Mouse (Mus musculus) urinary bladder, postnatal 4 days (tissue): ENCODE results near the gene Gipc2.
"Not testable (repeated sequence)": the region's sequence is repeated elsewhere in the genome, so short reads cannot be mapped to it uniquely, and the experiment has no call there.

Experiments
- DNase-seq, 2 experiments: peaks; one replicate each; pipeline ENCODE4 v3.0.0; 2021 to 2022; ENCODE audit warnings: low spot score in 2 of 2

The Gipc2 gene

DNA sequence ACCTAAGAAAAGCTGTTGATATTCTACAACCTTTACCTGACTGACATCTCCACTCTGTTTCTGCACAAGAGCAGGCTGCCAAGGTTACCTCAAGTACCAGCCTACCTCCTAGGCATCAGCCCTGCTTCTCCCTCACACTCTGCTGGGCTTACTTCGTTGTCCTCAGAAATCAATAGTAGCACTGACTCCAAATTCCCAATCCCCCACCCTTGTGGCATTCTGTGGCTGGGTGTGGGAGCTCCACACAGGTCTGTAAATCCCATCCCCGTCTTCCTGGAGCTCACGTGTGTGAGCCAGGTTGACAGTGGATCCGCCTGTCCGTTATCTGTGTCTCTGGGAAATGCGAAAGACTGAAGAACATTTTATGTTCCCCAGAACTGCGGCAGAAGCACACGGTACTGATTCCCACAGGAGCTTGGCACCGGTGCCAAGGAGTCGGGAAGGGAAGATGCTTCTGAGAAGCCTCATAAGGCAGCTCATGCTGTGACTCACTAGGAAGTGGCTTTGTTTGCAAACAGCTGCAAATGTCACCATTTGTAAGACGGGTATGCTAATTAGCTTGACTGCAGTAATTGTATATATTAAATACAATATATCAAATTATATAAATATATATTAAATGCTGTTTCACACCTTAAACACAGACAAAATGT lies 10.6 kb downstream of the Gipc2 start:
- DNase-seq = no peak

DNA sequence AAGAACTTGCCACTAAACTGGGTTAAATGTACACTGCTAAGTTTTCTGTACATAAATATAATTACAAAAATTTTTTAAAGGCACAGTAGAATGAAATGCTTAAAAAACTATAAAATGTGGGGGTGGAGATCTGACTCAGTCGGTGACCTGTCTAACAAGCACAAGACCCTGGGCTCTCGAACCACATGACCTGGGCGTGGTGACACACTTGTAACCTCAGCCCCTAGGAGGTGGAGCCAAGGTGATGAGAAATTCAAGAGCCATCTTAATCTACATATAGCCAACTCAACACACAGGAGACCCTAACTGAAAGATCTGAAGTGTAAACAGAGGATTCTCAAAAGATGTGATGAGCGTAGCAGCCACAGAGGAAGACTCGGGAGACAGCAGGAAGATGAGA lies 11.9 kb downstream of the Gipc2 start:
- DNase-seq = no peak

DNA sequence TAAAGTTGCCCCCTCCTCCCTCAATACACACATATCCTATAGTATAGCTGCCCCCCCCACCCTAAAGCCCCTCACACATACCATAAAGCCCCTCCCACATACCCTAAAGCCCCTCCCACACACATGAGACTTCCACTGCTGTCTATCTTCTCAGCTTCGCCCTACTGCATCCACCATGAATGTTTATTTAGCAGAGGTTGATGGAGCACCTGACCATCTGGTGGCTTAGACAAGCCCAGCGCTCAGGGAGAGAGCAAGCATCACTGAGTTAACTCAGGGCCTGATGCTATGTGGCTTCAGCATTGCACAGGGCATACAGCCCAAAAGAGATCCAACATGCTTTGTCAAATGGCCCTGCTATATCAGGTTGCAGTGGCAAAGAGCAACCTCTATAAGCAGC lies 12.9 kb downstream of the Gipc2 start:
- no peak for DNase-seq

DNA sequence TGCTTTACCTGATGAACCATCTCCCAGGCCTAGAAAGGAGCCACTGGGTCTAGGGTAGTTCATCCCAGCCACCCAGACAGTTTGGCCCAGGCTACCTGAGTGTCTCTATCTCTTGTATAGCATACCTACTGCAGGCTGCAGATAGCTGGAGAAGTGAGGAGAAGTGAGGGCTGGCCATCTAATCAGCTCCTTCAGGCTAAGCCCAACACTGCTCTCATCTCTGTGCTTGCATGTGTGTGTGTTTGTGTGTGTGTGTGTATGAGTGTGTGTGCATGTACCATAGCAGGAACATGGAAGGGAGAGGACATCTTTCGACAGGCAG lies 13.6 kb downstream of the Gipc2 start:
- no peak for DNase-seq

DNA sequence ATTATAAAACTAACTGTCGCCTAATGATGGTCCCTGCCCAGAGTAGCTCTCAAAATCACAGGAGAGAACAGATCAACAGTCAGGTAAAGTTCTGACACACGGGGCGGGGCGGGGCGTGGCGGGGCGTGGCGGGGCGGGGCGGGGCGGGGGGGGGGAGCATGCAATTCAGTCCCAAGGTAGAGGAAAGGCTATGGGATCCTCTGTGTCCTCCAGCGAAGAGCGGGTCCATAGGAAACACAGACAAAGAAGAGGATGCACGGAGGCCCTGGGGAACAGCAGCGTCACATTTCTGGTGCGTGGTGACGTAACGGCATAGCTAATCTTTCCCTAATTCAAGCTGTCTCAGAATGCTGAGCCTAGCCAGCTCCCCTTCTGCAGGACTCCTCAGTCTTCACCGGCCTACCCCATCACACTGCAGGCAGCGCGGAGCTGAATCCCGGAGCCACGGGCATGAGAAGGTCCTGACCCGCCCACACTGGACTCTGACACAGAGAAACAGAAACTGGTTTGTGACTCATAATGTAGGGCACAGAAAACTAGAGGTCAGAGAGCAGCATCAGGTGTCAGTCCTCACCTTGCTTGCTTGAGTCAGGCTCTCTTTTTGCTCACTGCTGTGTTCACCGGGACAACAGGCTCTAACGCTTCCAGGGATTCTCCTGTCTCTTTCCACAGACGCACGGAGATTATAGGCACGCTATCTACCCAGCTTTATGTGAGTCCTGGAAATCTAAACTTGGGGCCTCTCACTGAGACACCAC lies 14.1 kb downstream of the Gipc2 start:
- DNase-seq = no peak

DNA sequence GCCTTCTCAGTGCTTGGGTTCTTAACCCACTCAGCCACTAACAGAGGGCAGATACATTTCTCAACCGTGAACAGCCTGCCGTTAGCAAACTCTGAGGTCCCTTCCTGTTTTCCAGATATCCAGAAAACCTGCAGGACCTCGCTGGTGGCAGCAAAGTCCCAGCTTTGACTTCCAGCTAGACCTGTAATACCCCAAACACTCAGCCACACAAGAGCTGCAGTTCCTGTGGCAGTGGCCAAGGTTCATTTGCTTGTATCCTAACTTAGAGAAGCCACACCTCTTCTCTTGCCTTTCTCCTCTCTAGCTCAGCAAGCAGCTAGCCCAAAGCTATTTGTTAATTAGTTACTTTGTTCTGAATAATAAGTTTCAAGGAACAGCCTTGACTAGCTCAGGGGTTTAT lies 16.2 kb downstream of the Gipc2 start:
- no peak for DNase-seq

DNA sequence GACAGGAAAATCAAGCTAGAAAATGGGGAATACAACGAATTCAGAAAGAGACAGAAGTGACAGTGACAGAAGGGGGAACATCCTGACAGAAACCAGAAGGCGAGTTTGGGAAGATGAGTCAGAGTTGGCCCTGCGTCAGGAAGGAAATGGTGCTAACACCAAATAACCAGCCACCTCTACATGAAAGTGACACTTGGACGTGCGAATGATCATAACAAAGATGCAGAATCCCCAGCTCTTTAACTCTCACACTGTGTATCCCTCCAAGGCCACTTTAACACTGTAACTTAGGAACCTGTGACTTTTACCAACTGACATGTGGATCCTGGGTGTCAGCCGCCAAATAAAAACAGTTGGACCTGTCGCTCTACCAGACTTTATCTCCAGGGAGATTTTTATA lies 16.6 kb downstream of the Gipc2 start:
- DNase-seq = no peak

DNA sequence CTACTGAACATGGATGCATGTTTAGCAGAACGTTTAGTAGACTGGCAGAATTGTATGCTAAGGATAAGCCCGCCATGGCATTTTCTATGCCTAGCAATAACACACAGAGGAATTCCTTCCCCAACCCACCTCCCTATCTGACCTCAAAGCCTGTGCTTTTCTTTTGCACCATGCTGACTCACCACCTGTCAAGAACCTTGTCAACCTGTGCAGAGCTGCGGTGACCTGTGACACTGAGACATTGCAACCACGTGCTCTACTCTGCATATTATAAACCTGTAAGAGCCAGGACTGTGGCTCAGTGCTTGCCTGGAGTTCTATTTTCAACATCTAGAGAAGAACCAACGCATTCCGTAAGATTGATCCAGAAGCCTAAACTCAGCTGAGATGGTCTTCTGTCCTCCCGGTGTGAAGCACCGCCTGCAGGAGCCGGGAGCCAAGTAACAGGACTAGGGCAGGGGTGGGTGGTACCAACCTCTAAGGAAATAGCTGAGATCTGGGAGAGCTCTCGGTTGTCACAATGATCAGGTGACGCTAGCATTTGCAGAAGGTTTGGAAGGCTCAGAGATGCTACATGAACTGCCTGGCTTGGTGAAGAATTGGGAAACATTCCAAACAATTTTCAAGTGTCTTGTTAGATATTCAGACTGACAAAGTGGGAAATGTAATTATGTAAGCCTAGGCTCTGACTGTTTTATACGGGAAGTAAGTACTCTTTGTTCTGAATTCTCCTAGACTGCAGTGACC lies 18.8 kb downstream of the Gipc2 start:
- DNase-seq = no peak

DNA sequence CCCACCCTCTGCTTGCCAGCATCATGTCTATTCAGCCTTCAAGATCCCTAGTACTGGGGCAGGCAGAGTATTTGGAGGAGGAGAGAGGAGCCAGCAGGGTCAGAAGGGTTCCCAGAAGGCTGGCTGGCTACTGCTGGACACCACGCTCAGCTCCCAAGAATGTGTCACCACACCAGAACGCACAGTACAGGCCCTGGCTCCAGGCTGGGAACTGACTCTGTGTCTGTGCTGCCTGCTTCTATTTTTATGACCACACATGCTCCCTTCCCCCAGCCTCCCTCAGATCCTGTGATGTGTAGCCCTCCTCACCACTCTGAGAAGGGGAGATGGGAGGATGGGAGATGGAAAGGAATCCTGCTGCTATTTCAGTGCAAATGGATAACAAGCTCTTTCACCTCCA lies 20.8 kb downstream of the Gipc2 start:
- peak in 1 of 2 experiments; percentile 40 for DNase-seq

DNA sequence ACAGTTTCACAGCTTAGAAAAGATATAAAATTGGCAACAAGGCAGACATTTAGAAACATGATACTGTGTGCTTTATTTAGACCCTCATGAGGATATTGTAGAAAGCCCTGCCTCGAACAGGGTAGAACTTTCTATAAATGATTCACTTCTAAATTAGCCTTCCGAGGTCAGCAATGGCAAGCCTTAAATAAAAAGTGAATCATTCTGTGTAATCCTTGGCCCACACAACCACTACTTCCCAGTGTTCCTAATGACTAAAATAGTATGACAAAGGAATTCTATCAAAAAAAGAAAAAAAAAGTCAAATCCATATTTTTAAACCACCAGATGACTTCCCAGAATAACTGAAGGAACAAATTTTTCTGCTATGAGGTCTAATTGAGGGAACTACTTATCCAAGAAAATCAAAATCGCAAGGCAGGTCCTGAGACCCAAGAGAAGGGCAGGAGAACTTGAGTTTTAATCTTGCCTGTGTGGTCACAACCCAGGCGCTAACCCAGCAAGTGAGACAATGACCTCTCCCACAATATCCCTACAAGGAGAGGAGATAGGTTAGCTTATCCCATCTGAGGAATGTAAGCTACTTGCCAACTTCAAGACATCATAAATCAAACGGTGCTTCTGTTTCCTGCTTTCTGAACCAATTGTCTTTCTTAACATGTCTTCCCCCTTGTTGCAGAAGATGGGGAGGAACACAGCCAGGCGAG lies 22.9 kb downstream of the Gipc2 start:
- no peak for DNase-seq

DNA sequence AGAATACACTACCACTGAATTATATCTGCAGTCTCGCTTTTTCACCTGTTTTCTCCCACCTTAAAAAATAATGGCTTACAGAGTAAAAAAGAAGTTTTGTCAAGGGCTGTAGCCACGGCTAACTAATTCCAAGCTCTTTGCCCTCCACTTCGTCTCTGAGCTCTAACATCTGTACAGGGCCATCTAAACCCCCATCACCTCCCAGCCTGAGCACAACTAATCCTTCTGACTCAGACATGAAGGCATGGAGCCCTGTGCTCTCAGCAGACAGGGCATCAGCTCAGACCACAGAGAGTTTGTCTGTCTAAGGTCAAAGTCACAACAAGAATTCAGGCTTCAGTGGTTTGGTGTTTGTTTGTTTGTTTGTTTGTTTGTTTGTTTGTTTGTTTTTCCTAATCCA lies 23.9 kb downstream of the Gipc2 start:
- DNase-seq = no peak

DNA sequence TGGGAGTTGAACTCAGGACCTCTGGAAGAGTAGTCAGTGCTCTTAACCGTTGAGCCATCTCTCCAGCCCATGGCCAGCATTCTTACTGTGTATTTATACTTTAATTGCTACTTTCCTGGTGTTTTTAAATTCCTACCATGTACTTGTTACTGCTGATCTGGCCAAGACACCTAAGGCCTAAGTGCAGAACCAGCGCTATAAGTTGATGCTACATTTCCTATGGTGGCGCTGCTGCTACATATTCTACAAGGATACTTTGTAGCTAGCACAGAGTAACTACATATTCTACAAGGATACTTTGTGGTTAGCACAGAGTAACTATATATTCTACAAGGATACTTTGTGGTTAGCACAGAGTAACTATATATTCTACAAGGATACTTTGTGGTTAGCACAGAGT lies 26.7 kb downstream of the Gipc2 start:
- DNase-seq = not testable (repeated sequence)

DNA sequence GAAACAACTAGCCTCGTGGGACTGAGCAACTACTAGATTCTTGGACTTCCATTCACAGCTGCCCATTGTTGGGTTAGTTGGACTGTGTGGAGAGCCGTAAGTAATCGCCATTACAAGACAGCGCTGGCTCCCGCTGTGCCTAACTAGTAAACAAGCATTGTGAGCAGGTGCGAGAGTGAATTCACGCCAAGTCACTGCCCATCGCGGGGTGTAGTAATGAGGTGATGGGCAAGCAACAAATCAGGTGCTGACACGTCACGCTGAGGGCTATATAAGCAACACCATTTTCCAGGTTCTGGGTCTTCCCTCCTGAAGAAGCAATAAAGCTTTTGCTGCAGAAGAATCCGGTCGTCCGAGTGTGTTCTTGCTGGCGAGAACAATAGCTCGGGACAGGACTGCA lies 29.9 kb downstream of the Gipc2 start:
- not testable (repeated sequence) for DNase-seq

DNA sequence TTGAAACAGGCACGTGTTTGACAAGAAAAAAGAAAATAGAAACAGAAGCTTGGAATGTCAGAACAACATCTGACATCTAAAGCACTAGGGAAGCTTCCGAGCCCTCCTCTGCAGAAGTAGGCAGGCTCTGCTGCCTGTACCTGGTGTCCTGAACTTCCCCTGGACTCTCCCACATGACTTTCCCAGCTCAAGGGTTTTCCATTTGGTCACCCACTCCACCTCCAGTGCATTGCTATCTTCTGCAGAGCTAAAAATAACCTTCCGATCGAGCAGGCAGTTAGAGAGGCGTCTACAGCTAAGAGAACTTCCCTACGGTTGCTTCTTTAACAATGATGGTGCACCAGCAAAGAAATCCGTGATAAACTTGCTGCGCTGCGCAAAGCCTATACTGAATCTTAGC lies 32.4 kb downstream of the Gipc2 start:
- DNase-seq = no peak

DNA sequence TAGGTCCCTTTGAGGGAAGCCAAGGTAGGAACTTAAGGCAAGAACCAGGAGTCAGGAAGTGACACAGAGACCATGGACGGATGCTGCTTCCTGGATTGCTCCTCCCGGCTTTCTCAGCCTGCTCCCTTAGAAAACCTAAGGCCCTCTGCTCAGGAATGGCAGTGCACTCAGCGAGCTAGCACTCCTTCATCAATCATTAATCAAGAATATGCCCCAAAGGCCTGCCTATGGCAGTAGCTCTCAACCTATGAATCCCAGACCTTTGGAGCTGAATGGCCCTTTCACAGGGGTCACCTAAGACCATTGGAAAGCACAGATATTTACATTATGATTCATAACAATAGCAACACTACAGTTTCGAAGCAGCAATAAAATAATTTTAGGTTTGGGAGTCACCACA lies 35.1 kb downstream of the Gipc2 start:
- no peak for DNase-seq

DNA sequence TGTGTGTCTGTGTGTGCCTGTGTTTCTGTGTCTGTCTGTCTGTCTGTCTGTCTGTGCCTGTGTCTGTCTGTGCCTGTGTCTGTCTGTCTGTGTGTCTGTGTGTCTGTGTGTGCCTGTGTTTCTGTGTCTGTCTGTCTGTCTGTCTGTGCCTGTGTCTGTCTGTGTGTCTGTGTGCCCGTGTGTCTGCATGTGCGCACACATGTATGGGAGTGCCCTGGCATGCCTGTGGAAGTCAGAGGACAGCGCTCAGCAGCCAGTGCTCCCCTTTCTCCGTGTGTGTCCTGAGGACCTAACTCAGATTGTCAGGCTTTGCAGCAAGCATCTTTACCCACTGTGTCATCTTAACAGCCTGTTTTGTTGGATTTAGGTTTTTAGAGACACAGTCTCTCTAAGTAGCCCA lies 36.6 kb downstream of the Gipc2 start:
- not testable (repeated sequence) for DNase-seq

DNA sequence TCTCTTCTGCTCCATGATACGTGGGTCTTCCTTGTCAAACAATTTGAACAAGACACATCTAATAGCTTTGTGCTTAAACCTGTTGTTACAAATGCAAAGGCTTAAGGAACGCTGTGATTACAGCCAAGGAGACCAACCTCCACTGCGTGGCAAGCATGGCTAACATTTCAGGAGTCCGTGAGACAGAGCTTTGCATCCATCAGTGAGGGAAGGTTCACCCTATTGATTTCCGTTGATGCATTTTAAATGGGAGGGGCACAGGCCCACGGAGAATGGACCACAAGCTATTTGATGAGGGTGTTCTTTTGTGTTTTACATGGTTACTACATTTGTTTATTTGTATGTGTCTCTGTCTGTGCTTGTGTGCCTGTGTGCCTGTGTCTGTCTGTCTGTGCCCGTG lies 37.4 kb downstream of the Gipc2 start:
- no peak for DNase-seq

DNA sequence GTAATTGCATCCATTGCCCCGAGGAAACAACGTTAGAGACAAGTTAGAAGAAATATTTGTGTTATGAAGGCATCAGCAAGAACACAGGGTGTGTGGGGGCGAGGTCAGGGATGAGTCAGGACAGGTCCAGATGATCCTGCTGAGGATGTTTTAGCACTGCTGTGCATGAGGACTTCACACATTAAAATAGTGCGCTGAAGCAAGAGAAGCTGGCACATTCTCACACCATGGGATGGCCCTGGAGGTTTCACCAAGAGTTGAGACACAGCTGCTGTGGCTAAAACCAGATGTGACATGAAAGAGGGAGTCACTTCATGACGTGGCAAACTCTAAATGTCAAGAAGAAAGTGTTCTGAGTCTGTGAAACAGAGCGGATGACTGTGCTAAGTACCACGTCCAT lies 38.9 kb downstream of the Gipc2 start:
- DNase-seq = no peak

DNA sequence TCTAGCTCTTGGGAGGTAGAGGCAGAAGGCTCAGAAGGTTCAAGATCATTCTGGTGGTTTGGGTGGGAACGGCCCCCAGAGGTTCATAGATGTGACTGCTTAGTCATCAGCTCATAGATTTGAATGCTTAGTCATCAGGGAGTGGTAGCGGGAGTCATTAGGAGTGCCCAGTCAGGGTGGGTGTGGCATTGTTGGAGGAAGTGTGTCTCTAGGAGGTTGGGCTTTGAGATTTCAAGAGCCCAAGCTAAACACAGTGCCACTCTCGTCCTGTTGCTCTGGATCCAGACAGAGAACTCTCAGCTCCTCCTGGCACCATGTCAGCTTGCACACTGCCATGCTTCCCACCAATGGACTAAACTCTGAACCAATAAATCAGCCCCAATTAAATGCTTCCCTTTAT lies 43.3 kb downstream of the Gipc2 start:
- no peak for DNase-seq

DNA sequence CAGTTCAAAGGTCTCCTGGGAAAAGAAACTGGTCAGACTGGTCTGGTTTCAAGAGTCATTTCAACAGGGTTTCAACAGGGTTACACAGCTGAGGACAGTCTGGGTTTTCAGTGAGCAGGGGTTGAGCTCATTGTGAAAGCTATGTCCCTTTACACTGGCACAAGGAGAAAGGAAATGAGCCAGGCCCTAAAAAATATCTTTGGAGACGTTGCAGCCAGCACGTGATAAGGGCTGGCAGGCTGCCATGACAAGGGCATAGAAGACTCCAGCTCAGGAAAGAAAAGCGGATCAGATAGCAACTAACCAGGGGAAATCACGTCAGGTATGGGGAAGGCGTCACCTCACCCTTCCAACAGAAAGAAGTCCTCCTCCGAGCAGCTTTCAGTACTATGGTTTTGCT lies 43.9 kb downstream of the Gipc2 start:
- DNase-seq = peak; percentile 33 to 76

DNA sequence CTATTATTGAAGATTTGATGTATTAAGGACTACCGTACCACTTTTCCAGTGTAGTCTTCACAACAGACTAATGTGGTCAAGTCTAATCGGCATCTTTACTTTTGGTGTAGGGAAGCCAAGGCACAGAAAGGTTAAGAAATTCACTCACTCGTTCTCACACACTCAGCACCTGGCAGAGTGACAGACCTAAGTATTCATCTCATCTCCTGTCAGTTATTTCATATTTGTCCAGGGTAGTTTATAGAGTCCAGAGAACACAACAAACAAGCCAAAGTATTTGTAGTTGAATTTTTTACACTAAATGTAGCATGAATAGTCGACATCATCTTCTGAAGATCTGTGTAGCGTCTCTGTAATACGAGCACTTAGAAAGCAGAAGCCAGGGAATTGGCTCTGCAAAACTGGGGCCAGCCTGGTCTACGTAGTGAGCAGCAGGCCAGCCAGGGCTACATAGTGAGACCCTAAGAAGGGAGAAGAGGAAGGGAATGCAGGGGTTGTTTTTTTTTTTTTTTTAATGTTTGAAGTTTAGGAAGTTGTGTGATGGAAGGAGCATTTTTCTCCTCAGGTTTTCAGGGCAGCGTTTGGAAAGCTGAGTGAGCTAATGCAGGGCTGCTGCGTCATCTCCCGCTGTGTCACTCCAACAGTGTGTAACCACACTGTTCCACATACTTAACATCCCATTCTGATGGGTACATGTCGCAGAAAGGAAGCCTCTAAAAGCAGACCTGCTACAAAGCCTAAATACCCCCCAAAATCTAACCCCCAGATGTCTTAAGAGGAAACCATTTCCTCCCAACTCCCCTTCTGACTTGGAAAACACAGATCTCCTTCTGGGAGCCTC lies 44.6 kb downstream of the Gipc2 start:
- DNase-seq = no peak

DNA sequence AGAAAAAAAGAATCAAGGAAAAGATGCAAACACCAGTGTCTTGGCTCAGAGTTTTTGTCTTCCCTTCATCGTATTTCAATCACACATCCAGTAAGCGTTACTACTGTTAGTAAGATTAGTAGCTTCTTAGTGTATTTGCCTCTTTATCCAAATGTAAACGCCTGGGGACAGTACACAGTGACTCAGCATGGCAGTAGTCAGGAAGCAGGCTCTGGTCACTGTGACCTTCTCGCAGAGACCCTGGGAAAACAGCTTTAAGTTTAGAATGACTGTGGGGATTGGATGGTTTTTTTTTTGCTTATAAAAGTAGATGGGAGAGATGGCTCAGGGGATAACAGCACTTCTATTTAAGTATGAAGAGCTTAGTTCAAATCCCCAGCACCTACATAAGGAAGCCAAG lies 46.0 kb downstream of the Gipc2 start:
- DNase-seq = no peak
